Mouse (Mus musculus) large intestine, adult 2 months (tissue): Measurements from ENCODE around the gene Patl2. TPM values are rescaled to one million over a fixed set of nuclear protein-coding genes. Genes with fewer than 3 reads are reported as not detected.
"Not testable (repeated sequence)": the region's sequence is repeated elsewhere in the genome, so short reads cannot be mapped to it uniquely, and the experiment has no call there.

ENCODE experiments used
- DNase-seq: peaks from one replicate; pipeline ENCODE4 v3.0.0-alpha.2; 2012; ENCODE audit warnings: low read depth, low spot score
- WGBS: fragments of 180-500 bp; shearing (Covaris S2); methylation state at CpG from one replicate; pipeline ENCODE4 v1.1.7; 2018; 5-methylcytosine and 5-hydroxymethylcytosine counted together
- polyA plus RNA-seq: library from polyadenylated mRNA; depleted of rRNA; stranded (reverse); fragments of >200 nt; gene quantifications from 2 replicates; pipeline ENCODE4 v1.2.3, GENCODE M21; 2012; rRNA removed

Patl2 gene
- polyA plus RNA-seq, 1 experiment = 0.02 TPM

- DNase-seq = not testable (repeated sequence)
- 72% methylated on average over 5 of the region's 5 CpGs for WGBS
Observed at GRCm38 (mm10) chr2:122097686-122098085, 88.3 kb downstream of the Patl2 start.

DNA sequence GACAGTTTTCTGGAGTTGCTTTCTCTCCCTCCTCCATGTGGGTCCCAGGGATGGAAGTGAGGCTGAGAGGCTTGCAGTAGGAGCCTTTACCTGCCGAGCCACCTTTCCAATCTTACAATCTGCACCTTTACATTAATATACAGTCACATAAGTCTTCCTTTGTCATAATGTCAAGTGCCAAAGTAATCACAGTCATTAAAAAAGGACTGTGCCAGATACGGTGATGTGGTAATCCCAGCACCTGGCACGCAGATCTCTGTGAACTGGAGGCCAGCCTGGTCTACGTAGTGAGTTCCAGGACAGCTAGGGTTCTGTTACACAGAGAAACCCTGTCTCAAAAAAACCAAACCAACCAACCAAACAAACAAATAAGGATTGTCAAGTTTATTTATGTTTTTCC is 92.1 kb downstream of the Patl2 start:
- WGBS = 51% methylated on average over 4 of the region's 4 CpGs
- no peak for DNase-seq

- 56% methylated on average over 4 of the region's 4 CpGs for WGBS
- no peak for DNase-seq
Observed at GRCm38 (mm10) chr2:122086446-122086845, 99.5 kb downstream of the Patl2 start.

- WGBS = 21% methylated on average over 7 of the region's 7 CpGs
- peak; percentile 32 for DNase-seq
Observed at GRCm38 (mm10) chr2:122081728-122082456, 104.1 kb downstream of the Patl2 start.

Other genes with a start within 250 kb of the Patl2 start
- 3.1 and 4.8 TPM in 2 replicates for gene Ctdspl2, start 230.2 kb downstream of the Patl2 start, polyA plus RNA-seq
- not detected in 2 replicates for gene Mageb3, start 230.1 kb downstream of the Patl2 start, polyA plus RNA-seq
- 3.1 and 3.6 TPM in 2 replicates for gene Eif3j1, start 157.6 kb downstream of the Patl2 start, polyA plus RNA-seq
- 6.4 and 10.3 TPM in 2 replicates for gene Spg11, start 67.8 kb downstream of the Patl2 start, polyA plus RNA-seq
- 1,363 and 1,869 TPM in 2 replicates for gene B2m, start 38.5 kb downstream of the Patl2 start, polyA plus RNA-seq
- gene Trim69, start 25.5 kb downstream of the Patl2 start, polyA plus RNA-seq = 0.12 and 0.15 TPM in 2 replicates
- gene Terb2, start 83 bp upstream of the Patl2 start, polyA plus RNA-seq = not detected in 2 replicates
- gene Sord, start 48.6 kb upstream of the Patl2 start, polyA plus RNA-seq = 54.8 and 89.7 TPM in 2 replicates
- 133 and 185 TPM in 2 replicates for gene Duox2, start 112.3 kb upstream of the Patl2 start, polyA plus RNA-seq
- 263 and 294 TPM in 2 replicates for gene Duoxa2, start 112.7 kb upstream of the Patl2 start, polyA plus RNA-seq
- 0.25 and 0.26 TPM in 2 replicates for gene Duoxa1, start 127.5 kb upstream of the Patl2 start, polyA plus RNA-seq
- 0.19 TPM in 2 replicates for gene Duox1, start 129.5 kb upstream of the Patl2 start, polyA plus RNA-seq
- 11.7 and 18.5 TPM in 2 replicates for gene Shf, start 183.0 kb upstream of the Patl2 start, polyA plus RNA-seq
- gene Slc28a2, start 240.3 kb upstream of the Patl2 start, polyA plus RNA-seq = 30.9 and 99.3 TPM in 2 replicates